In the genomic region with DNA sequence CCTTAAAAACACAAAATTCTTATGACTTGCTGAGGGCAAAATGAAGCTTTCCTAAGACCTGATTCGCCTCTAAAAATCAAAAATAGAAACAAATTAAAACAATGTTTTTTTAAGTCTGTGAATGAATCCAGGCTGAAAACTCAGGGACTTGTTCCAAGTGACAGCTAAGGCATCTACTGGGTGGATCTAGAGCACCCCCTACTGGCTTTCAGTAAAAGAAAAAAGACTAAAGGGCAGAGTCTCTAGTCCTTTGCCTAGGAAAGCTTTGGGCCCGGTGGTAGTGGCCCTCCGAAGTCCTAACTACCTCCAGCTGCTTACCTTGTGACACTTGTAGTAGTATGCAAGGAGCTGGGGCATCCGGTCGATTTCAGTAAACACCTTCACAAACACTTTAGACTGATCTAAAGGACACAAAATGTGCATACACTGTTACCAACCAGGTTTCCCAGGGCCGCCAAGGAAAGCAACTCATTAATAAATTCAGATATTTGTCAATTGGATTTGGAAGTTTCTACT, we compare ENCODE assay signal across 8 mouse cellular contexts. TPM values are rescaled to one million over a fixed set of nuclear protein-coding genes. Genes with fewer than 3 reads are reported as not detected.
DNase-seq lines count a peak whose midpoint lies in the region; ATAC-seq lines count a peak whose summit lies in the region.

No protein-coding gene starts in this region.

- H3K4me1 ChIP-seq in heart, embryonic 10.5 days = peaks cover 11% of the 10 kb centered on the region
- H3K4me1 ChIP-seq in embryonic facial prominence, embryonic 14.5 days (ENCODE audit: control insufficient read depth, insufficient read depth, low read length) = no peaks in the 10 kb centered on the region
- no peaks in the 10 kb centered on the region for H3K4me1 ChIP-seq in forebrain, embryonic 11.5 days (replicated peaks; ENCODE audit: control insufficient read depth, insufficient read depth, low read length)

- no peaks in the 10 kb centered on the region for H3K9me3 ChIP-seq in heart, embryonic 10.5 days
- H3K9me3 ChIP-seq in embryonic facial prominence, embryonic 14.5 days (ENCODE audit: control insufficient read depth, low read length) = no peaks in the 10 kb centered on the region
- no peaks in the 10 kb centered on the region for H3K9me3 ChIP-seq in forebrain, embryonic 11.5 days (ENCODE audit: control insufficient read depth, low read length)

- WGBS in heart, embryonic 10.5 days = 66% methylated on average over 6 of the region's 6 CpGs
- WGBS in embryonic facial prominence, embryonic 14.5 days = 60% methylated on average over 6 of the region's 6 CpGs
- WGBS in forebrain, embryonic 11.5 days = 71% methylated on average over 6 of the region's 6 CpGs

- peak; percentile 45 for DNase-seq in heart, adult 8-10 months (ENCODE audit: low spot score)
- DNase-seq in heart, embryonic 10.5 days (ENCODE audit: low spot score) = no peak
- DNase-seq in 416B (ENCODE audit: low read depth) = peak; percentile 73
- peak; percentile 68 for DNase-seq in embryonic facial prominence, embryonic 14.5 days (ENCODE audit: low spot score)
- DNase-seq in left cerebral cortex, adult 18-20 months (ENCODE audit: low spot score in 2 of 2) = peak; percentile 39 to 49
- DNase-seq in skeletal muscle tissue, adult 2 months (ENCODE audit: low read depth, low spot score) = peak; percentile 19
- no peak for DNase-seq in forebrain, embryonic 11.5 days (ENCODE audit: low spot score)

- H3K4me2 ChIP-seq in embryonic facial prominence, embryonic 14.5 days (ENCODE audit: low read depth, low read length) = no peak overlapping the region
- H3K4me2 ChIP-seq in forebrain, embryonic 11.5 days (ENCODE audit: low read depth, low read length, severe bottlenecking) = no peak overlapping the region

- ATAC-seq in activated CD4-positive, CD25-positive, alpha-beta regulatory T cell, adult 4 months = peak; percentile 71
- ATAC-seq in embryonic facial prominence, embryonic 14.5 days (ENCODE audit: low read depth) = no peak
- ATAC-seq in forebrain, embryonic 11.5 days (replicated peaks; ENCODE audit: low FRiP score) = no peak

- no peak overlapping the region for H3K27ac ChIP-seq in heart, embryonic 10.5 days
- H3K27ac ChIP-seq in embryonic facial prominence, embryonic 14.5 days (replicated peaks; ENCODE audit: low read depth, low read length) = no peak overlapping the region
- H3K27ac ChIP-seq in forebrain, embryonic 11.5 days (ENCODE audit: low read depth, low read length) = no peak overlapping the region

- H3K27me3 ChIP-seq in heart, embryonic 10.5 days (ENCODE audit: insufficient read depth, poor library complexity, severe bottlenecking) = no peaks in the 10 kb centered on the region
- no peaks in the 10 kb centered on the region for H3K27me3 ChIP-seq in embryonic facial prominence, embryonic 14.5 days (replicated peaks; ENCODE audit: control insufficient read depth, insufficient read depth, low read length)
- H3K27me3 ChIP-seq in forebrain, embryonic 11.5 days (ENCODE audit: control insufficient read depth, insufficient read depth, low read length) = no peaks in the 10 kb centered on the region

- peaks cover 15% of the 10 kb centered on the region for H3K36me3 ChIP-seq in heart, embryonic 10.5 days
- H3K36me3 ChIP-seq in embryonic facial prominence, embryonic 14.5 days (ENCODE audit: control insufficient read depth, insufficient read depth, low read length) = peaks cover 39% of the 10 kb centered on the region
- no peaks in the 10 kb centered on the region for H3K36me3 ChIP-seq in forebrain, embryonic 11.5 days (ENCODE audit: control insufficient read depth, insufficient read depth, low read length)

- no peak overlapping the region for H3K4me3 ChIP-seq in heart, embryonic 10.5 days
- H3K4me3 ChIP-seq in embryonic facial prominence, embryonic 14.5 days (ENCODE audit: low read depth, low read length) = no peak overlapping the region
- no peak overlapping the region for H3K4me3 ChIP-seq in forebrain, embryonic 11.5 days (ENCODE audit: low read depth, low read length)

- no peak overlapping the region for H3K9ac ChIP-seq in embryonic facial prominence, embryonic 14.5 days (ENCODE audit: low read depth, low read length)
- H3K9ac ChIP-seq in forebrain, embryonic 11.5 days (ENCODE audit: low read length) = no peak overlapping the region

RNA-seq across cellular contexts. Expression of a gene that starts 17.6 kb away (rescaled TPM):
- 10 to 100 TPM; 19.1 to 20.6 (median 20.1) TPM for total RNA-seq in heart, adult 8-10 months (2022)
- 20.0 and 22.4 TPM in 2 replicates for polyA plus RNA-seq in heart, embryonic 10.5 days (2016; fragmentation: Nextera tagmentation; extraction: Ambion mirVana)
- polyA plus RNA-seq in activated CD4-positive, CD25-positive, alpha-beta regulatory T cell, adult 4 months (2017; shearing (Covaris generic)) = 10 to 100 TPM in 1 of 2 experiments, 1 to 10 TPM in 1; 8.3 to 10.3 TPM
- 11.4 and 14.4 TPM in 2 replicates for polyA plus RNA-seq in embryonic facial prominence, embryonic 14.5 days (2014; fragmentation: Nextera tagmentation; extraction: Ambion mirVana)
- total RNA-seq in left cerebral cortex, adult 18-20 months (2021) = 10 to 100 TPM; 44.3 to 46.2 TPM
- polyA plus RNA-seq in forebrain, embryonic 11.5 days (2014; fragmentation: Nextera tagmentation; extraction: Ambion mirVana) = 22.0 and 23.8 TPM in 2 replicates

RNA-seq across cellular contexts. Expression of a gene that starts 57.1 kb away (rescaled TPM):
- total RNA-seq in heart, adult 8-10 months (2022) = 10 to 100 TPM; 31.7 to 39.2 (median 35.4) TPM
- 93.6 and 114 TPM in 2 replicates for polyA plus RNA-seq in heart, embryonic 10.5 days (2016; fragmentation: Nextera tagmentation; extraction: Ambion mirVana)
- polyA plus RNA-seq in activated CD4-positive, CD25-positive, alpha-beta regulatory T cell, adult 4 months (2017; shearing (Covaris generic)) = 1 to 10 TPM in 1 of 2 experiments, under 1 TPM in 1; 0.83 to 2.4 TPM
- polyA plus RNA-seq in embryonic facial prominence, embryonic 14.5 days (2014; fragmentation: Nextera tagmentation; extraction: Ambion mirVana) = 75.8 and 86.4 TPM in 2 replicates
- total RNA-seq in left cerebral cortex, adult 18-20 months (2021) = 10 to 100 TPM; 30.5 to 32.5 TPM
- polyA plus RNA-seq in forebrain, embryonic 11.5 days (2014; fragmentation: Nextera tagmentation; extraction: Ambion mirVana) = 60.1 and 60.6 TPM in 2 replicates

Comparison
In these comparisons a context has a peak if more than half of its experiments do, and no peak if none do; other contexts are left out.
1. DNase-seq: peak in heart, adult 8-10 months (single experiment), 416B (single experiment), embryonic facial prominence, embryonic 14.5 days (single experiment), left cerebral cortex, adult 18-20 months (2 of 2) and skeletal muscle tissue, adult 2 months (single experiment); none in heart, embryonic 10.5 days (single experiment) and forebrain, embryonic 11.5 days (single experiment).
2. RNA of a gene that starts 57.1 kb away (polyA plus RNA-seq): 93.6 to 114 TPM in heart, embryonic 10.5 days, 75.8 to 86.4 TPM in embryonic facial prominence, embryonic 14.5 days and 60.1 to 60.6 TPM in forebrain, embryonic 11.5 days; 0.83 to 2.4 TPM in activated CD4-positive, CD25-positive, alpha-beta regulatory T cell, adult 4 months; every median in the first group is over 10 times any median in the second.